Mouse (Mus musculus): ENCODE measurements at regions not wholly inside any gene's neighbourhood (a gene's known extent, or its start where the extent isn't known, plus 50 kb on each side); places are given as distances from the start of the nearest gene placed in this dataset.

DNA sequence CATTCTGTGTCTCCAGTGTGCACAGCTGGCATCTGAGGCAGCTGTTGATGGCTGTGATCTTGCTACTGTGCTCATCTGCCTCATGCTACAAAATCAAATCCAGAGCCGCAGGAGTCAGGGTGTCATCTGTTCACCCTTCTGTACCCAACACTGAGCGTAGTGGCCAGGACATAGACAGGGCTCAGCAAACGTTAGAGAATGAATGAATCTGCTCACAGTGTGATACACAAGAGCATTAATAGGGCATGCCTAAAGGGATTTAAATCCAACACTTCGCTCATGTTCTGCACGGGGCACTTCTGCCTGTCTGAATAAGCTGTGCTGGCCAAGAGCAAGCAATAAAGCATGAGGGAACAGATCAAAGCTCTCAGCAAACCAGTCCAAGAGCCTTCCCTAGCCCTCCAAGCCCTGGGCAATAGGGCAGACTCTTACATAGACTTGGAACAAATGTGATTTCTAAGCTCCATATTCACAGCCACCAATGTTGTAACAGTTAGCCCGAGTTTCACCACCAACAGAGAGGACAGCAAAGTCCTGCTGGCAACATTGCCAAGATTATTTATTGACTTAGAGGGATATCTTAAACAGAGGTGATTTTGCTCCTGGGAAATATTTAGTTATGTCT, 633.8 kb upstream of the Cdh5 start:
- no peak overlapping the region for H3K4me3 ChIP-seq (ENCODE audit: low read depth, low read length)
- no peak for DNase-seq (ENCODE audit: low spot score)
- H3K9me3 ChIP-seq (replicated peaks), result peaks cover 31% of the 10 kb centered on the region
- TF ChIP-seq GATA1 (IDR thresholded peaks at IDR 0.05; ENCODE audit: borderline replicate concordance, low read length), result no peak
- TF ChIP-seq CTCF (IDR thresholded peaks at IDR 0.05; ENCODE audit: low read depth, low read length), result no peak
- no peak for TF ChIP-seq POLR2AphosphoS5 (IDR thresholded peaks at IDR 0.05; ENCODE audit: insufficient replicate concordance, low read depth, low read length)
- no peak for TF ChIP-seq TAL1 (conservative IDR thresholded peaks at IDR 0.05; ENCODE audit: low read depth, low read length)
- no peak for TF ChIP-seq GATA2 (IDR thresholded peaks at IDR 0.05; ENCODE audit: borderline replicate concordance, low read depth, low read length)
- no peaks in the 10 kb centered on the region for H3K27me3 ChIP-seq (ENCODE audit: insufficient read depth, low read length)
- ATAC-seq (ENCODE audit: extremely low read depth, insufficient number of reproducible peaks, low FRiP score, poor library complexity, severe bottlenecking), result no peak
- no peaks in the 10 kb centered on the region for H3K36me3 ChIP-seq (replicated peaks)
- H3K4me1 ChIP-seq (ENCODE audit: insufficient read depth, low read depth, low read length), result no peaks in the 10 kb centered on the region

DNA sequence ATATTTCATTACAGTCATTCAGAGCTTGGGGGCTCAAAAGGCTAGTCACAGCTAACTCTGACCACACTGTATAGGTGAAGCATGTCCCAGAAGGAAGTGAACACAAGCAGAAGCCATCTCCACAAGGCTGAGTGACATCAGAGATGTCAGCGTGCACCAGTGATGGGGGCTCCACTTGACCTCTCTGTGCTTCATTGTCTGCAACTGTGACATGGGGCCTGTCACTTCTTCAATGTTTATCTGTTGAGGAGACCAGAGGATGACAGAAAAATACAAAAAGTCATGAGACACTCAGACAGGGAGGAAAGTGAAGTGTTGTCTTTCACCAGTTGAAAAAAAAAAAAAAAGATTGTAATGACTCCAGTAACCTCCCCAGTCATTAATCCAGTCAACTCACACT, 632.4 kb upstream of the Cdh5 start:
- Histone ChIP-seq H3K4me1 (ENCODE audit: insufficient read depth, low read depth, low read length) (no peaks in the 10 kb centered on the region), H3K36me3 (replicated peaks) (no peaks in the 10 kb centered on the region), H3K4me3 (ENCODE audit: low read depth, low read length) (no peak overlapping the region), H3K27me3 (ENCODE audit: insufficient read depth, low read length) (no peaks in the 10 kb centered on the region), H3K9me3 (replicated peaks) (peaks cover 24% of the 10 kb centered on the region)
- no peak for ATAC-seq (ENCODE audit: extremely low read depth, insufficient number of reproducible peaks, low FRiP score, poor library complexity, severe bottlenecking)
- TF ChIP-seq POLR2AphosphoS5 (IDR thresholded peaks at IDR 0.05; ENCODE audit: insufficient replicate concordance, low read depth, low read length) (no peak), GATA1 (IDR thresholded peaks at IDR 0.05; ENCODE audit: borderline replicate concordance, low read length) (no peak), TAL1 (conservative IDR thresholded peaks at IDR 0.05; ENCODE audit: low read depth, low read length) (no peak), GATA2 (IDR thresholded peaks at IDR 0.05; ENCODE audit: borderline replicate concordance, low read depth, low read length) (no peak), CTCF (IDR thresholded peaks at IDR 0.05; ENCODE audit: low read depth, low read length) (no peak)
- DNase-seq (ENCODE audit: low spot score), result no peak

DNA sequence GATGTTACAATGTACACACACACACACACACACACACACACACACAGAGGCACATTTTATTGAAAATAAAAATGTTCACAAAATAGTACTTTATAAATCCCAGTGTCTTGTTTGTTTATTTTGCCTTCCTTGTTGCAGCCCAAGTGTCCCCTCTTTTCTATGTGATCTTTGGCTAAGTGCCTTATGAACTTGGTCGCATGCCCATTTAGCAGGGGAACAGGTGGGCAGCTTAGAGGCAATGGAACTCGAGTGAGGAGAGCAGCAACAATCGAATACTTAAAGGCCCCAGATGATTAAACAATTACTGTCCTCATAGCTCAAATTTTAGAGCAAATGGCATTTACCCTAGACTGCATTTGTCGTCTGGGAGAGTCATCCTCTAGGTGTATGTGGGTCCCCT, 631.1 kb upstream of the Cdh5 start:
- Histone ChIP-seq H3K27me3 (ENCODE audit: insufficient read depth, low read length) (no peaks in the 10 kb centered on the region), H3K36me3 (replicated peaks) (no peaks in the 10 kb centered on the region), H3K4me1 (ENCODE audit: insufficient read depth, low read depth, low read length) (no peaks in the 10 kb centered on the region), H3K4me3 (ENCODE audit: low read depth, low read length) (no peak overlapping the region), H3K9me3 (replicated peaks) (peaks cover 22% of the 10 kb centered on the region)
- TF ChIP-seq GATA2 (IDR thresholded peaks at IDR 0.05; ENCODE audit: borderline replicate concordance, low read depth, low read length), result no peak
- TF ChIP-seq CTCF (IDR thresholded peaks at IDR 0.05; ENCODE audit: low read depth, low read length), result no peak
- no peak for TF ChIP-seq TAL1 (conservative IDR thresholded peaks at IDR 0.05; ENCODE audit: low read depth, low read length)
- TF ChIP-seq GATA1 (IDR thresholded peaks at IDR 0.05; ENCODE audit: borderline replicate concordance, low read length), result no peak
- TF ChIP-seq POLR2AphosphoS5 (IDR thresholded peaks at IDR 0.05; ENCODE audit: insufficient replicate concordance, low read depth, low read length), result no peak
- ATAC-seq (ENCODE audit: extremely low read depth, insufficient number of reproducible peaks, low FRiP score, poor library complexity, severe bottlenecking) (no peak), DNase-seq (ENCODE audit: low spot score) (no peak)

DNA sequence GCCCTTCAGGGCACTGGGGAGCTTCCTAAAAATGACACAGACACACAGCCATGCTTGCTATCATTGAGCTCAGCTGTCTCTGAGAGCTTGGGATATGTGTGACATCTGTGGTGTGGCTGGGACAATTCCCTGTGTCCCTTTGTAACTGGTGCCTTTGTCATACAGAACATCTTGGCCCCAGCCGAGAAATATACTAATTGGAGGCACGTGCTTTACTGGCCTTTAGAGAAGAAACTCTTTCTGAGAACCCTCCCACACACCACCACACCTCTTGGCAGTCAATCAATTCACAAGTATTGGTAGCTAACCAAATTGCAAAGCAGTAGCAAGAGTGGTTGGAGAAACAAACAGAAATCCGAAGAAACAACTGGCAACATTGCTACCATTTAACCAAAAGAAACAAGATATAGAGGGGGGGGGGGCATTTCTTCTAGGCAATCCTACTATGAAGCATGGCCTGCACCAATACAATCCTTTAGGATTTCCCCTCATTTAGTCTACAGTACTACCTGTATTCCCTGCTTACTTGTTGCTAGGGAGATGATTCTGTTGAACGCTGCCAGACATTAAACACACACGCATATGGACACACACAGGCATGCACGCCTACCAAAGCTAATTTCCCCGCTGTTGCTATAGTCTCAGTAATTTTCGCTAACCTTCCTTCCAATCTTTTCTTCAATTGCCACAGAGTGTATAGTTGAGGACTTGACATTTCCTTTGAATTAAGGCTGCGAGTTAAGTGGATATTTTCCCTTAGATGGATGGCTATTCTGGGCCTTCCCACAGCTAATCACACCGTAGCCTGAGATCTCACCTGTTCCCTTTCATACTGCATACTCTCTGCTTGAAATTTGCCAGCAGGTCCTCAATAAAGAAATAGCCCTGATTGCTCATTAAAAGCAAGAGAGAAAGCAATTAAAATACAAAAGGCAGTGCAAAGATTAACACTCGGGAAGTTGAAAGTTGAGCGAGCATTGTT, 625.3 kb upstream of the Cdh5 start:
- peaks cover 28% of the 10 kb centered on the region for H3K9me3 ChIP-seq (replicated peaks)
- no peaks in the 10 kb centered on the region for H3K36me3 ChIP-seq (replicated peaks)
- no peak overlapping the region for H3K4me3 ChIP-seq (ENCODE audit: low read depth, low read length)
- no peaks in the 10 kb centered on the region for H3K4me1 ChIP-seq (ENCODE audit: insufficient read depth, low read depth, low read length)
- DNase-seq (ENCODE audit: low spot score), result no peak
- H3K27me3 ChIP-seq (ENCODE audit: insufficient read depth, low read length), result no peaks in the 10 kb centered on the region
- TF ChIP-seq GATA1 (IDR thresholded peaks at IDR 0.05; ENCODE audit: borderline replicate concordance, low read length) (no peak), TAL1 (conservative IDR thresholded peaks at IDR 0.05; ENCODE audit: low read depth, low read length) (no peak), CTCF (IDR thresholded peaks at IDR 0.05; ENCODE audit: low read depth, low read length) (no peak), POLR2AphosphoS5 (IDR thresholded peaks at IDR 0.05; ENCODE audit: insufficient replicate concordance, low read depth, low read length) (no peak), GATA2 (IDR thresholded peaks at IDR 0.05; ENCODE audit: borderline replicate concordance, low read depth, low read length) (no peak)
- no peak for ATAC-seq (ENCODE audit: extremely low read depth, insufficient number of reproducible peaks, low FRiP score, poor library complexity, severe bottlenecking)

DNA sequence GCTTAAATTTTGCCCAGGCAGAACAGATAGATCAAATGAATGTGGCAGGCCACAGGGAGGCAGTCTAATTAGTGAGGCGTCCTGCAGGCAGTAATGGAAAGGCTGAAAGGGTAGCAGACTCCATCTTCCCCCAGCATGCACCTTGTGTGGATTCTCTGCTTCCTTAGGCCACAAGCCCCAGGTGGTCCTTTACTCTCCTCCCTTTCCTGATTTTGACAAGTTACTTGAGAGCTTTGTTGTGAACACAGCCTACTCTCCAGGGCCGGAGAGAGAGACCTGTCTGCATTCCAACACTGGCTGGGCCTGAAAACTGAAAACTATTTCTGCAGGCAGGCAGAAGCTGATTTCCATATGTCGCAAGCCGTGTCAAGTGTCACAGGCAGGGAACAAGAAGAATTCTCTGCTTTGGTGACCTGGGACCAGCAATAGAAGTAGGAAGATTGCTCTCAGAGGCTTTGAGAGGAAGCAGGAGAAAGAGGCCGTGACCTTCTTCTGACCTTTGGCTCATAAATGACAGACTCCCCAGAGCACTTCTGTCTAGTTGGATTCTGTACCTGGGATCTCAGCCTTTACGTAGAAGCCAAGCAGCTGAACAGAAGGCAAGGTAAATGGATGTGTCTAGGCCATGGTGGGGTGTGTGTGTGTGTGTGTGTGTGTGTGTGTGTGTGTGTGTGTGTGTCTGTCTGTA, 619.2 kb upstream of the Cdh5 start:
- no peak for TF ChIP-seq CTCF (IDR thresholded peaks at IDR 0.05; ENCODE audit: low read depth, low read length)
- TF ChIP-seq GATA2 (IDR thresholded peaks at IDR 0.05; ENCODE audit: borderline replicate concordance, low read depth, low read length), result no peak
- TF ChIP-seq POLR2AphosphoS5 (IDR thresholded peaks at IDR 0.05; ENCODE audit: insufficient replicate concordance, low read depth, low read length), result no peak
- TF ChIP-seq TAL1 (conservative IDR thresholded peaks at IDR 0.05; ENCODE audit: low read depth, low read length), result no peak
- no peak for TF ChIP-seq GATA1 (IDR thresholded peaks at IDR 0.05; ENCODE audit: borderline replicate concordance, low read length)
- Histone ChIP-seq H3K4me3 (ENCODE audit: low read depth, low read length) (no peak overlapping the region), H3K27me3 (ENCODE audit: insufficient read depth, low read length) (no peaks in the 10 kb centered on the region), H3K36me3 (replicated peaks) (no peaks in the 10 kb centered on the region), H3K9me3 (replicated peaks) (peaks cover 34% of the 10 kb centered on the region), H3K4me1 (ENCODE audit: insufficient read depth, low read depth, low read length) (no peaks in the 10 kb centered on the region)
- no peak for ATAC-seq (ENCODE audit: extremely low read depth, insufficient number of reproducible peaks, low FRiP score, poor library complexity, severe bottlenecking)
- DNase-seq (ENCODE audit: low spot score), result no peak

DNA sequence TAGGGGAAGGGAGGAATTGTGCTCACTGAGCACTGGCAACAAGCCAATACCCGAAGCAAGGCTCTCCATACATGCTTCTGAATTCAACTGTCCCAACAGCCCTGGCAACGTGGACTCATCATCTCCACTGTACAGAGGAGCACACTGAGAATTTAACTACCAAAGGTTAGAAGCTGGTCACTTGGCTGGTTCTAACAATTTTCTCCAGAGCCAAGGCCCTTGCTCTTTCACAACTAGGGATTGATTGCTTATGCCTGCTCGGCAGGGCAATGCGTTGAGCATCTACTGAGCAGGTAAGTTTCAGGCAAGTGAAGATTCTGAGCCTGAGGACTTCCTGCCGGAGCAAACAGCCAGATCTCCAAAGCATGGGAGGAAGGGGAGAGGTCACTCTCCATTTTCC, 616.0 kb upstream of the Cdh5 start:
- H3K4me3 ChIP-seq (ENCODE audit: low read depth, low read length), result no peak overlapping the region
- peaks cover 28% of the 10 kb centered on the region for H3K9me3 ChIP-seq (replicated peaks)
- no peak for DNase-seq (ENCODE audit: low spot score)
- TF ChIP-seq GATA2 (IDR thresholded peaks at IDR 0.05; ENCODE audit: borderline replicate concordance, low read depth, low read length) (no peak), TAL1 (conservative IDR thresholded peaks at IDR 0.05; ENCODE audit: low read depth, low read length) (no peak), CTCF (IDR thresholded peaks at IDR 0.05; ENCODE audit: low read depth, low read length) (no peak), POLR2AphosphoS5 (IDR thresholded peaks at IDR 0.05; ENCODE audit: insufficient replicate concordance, low read depth, low read length) (no peak), GATA1 (IDR thresholded peaks at IDR 0.05; ENCODE audit: borderline replicate concordance, low read length) (no peak)
- no peaks in the 10 kb centered on the region for H3K27me3 ChIP-seq (ENCODE audit: insufficient read depth, low read length)
- no peaks in the 10 kb centered on the region for H3K36me3 ChIP-seq (replicated peaks)
- ATAC-seq (ENCODE audit: extremely low read depth, insufficient number of reproducible peaks, low FRiP score, poor library complexity, severe bottlenecking), result no peak
- no peaks in the 10 kb centered on the region for H3K4me1 ChIP-seq (ENCODE audit: insufficient read depth, low read depth, low read length)

All from G1E (cell line).